Mouse (Mus musculus) intestine, embryonic 14.5 days (tissue): ENCODE data around the gene Itgb1bp2. TPM values are rescaled to one million over a fixed set of nuclear protein-coding genes. Genes with fewer than 3 reads are reported as not detected.

Source experiments
- ATAC-seq: fragments of 200-750 bp; cut with Nextera tagmentation; replicated peaks from 2 replicates; pipeline ENCODE4 v1.8.0; 2017; ENCODE audit warnings: low read depth, moderate number of reproducible peaks, moderate TSS enrichment, moderate library complexity; ENCODE audit not compliant: low FRiP score, low TSS enrichment
- DNase-seq: peaks from one replicate; pipeline ENCODE4 v3.0.0-alpha.2; 2018; ENCODE audit warnings: low spot score
- H3K27ac ChIP-seq: fragments of 300-500 bp; sonication (generic); 2 replicates; pipeline ENCODE4 v1.5.1; 2014; ENCODE audit warnings: low read depth, mild to moderate bottlenecking, control low read depth
- H3K27me3 ChIP-seq: fragments of 300-500 bp; sonication (generic); replicated peaks from 2 replicates; pipeline ENCODE4 v1.6.1; 2014; ENCODE audit warnings: low read length, control low read depth; ENCODE audit not compliant: control insufficient read depth, insufficient read depth
- H3K36me3 ChIP-seq: fragments of 300-500 bp; sonication (generic); 2 replicates; pipeline ENCODE4 v1.6.1; 2014; ENCODE audit warnings: low read length, control low read depth; ENCODE audit not compliant: control insufficient read depth, insufficient read depth
- H3K4me1 ChIP-seq: fragments of 300-500 bp; sonication (generic); replicated peaks from 2 replicates; pipeline ENCODE4 v1.6.1; 2014; ENCODE audit warnings: low read length, control low read depth, mixed read lengths; ENCODE audit not compliant: control insufficient read depth, insufficient read depth
- H3K4me2 ChIP-seq: fragments of 300-500 bp; sonication (generic); 2 replicates; pipeline ENCODE4 v1.6.1; 2014; ENCODE audit warnings: low read length
- H3K4me3 ChIP-seq: fragments of 300-500 bp; sonication (generic); 2 replicates; pipeline ENCODE4 v1.5.1; 2014; ENCODE audit warnings: low read depth, low read length, control low read depth, mixed read lengths
- H3K9ac ChIP-seq: fragments of 300-500 bp; sonication (generic); 2 replicates; pipeline ENCODE4 v1.6.1; 2014; ENCODE audit warnings: mild to moderate bottlenecking, low read length
- H3K9me3 ChIP-seq: fragments of 300-500 bp; sonication (generic); 2 replicates; pipeline ENCODE4 v1.6.1; 2016; ENCODE audit warnings: low read length, control low read depth; ENCODE audit not compliant: control insufficient read depth
- WGBS: fragments of 180-500 bp; shearing (Covaris S2); extraction: QIAGEN DNeasy Blood & Tissue Kit; methylation state at CpG from one replicate; pipeline ENCODE4 v1.1.7; 2014; 5-methylcytosine and 5-hydroxymethylcytosine counted together
- polyA plus RNA-seq: library from polyadenylated mRNA; unstranded; fragments of >200 nt; fragmentation: Nextera tagmentation; extraction: Ambion mirVana; gene quantifications from 2 replicates; pipeline ENCODE4 v1.2.1, GENCODE M21; 2014

The Itgb1bp2 gene
- 1.5 and 1.7 TPM in 2 replicates for polyA plus RNA-seq

DNA sequence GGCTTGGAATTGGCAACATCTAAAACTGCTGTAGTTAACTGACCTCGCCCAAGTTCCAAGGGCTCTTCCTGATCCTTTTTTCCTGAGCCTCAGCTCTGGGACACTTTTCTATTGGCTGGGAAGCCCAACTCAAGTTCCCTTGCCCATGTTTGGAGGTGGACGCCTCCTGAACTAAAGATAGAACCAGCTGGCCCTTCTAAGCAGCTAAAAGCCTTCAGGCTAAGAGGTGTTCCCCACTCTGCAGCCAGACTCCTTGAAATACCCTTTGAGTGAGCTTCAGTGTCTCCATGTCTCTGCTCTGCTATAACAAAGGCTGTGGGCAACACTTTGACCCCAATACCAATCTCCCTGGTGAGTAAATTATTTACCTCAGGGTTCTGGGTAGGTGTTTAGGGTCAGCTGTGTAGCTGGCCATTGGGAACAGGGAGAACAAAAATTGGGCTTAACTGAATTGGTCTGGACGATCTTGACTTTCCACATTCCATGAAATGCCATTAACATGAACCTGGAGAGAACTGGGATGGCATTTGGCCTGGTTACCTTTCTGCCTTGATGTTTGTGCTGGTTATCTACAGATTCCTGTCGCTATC, at the start of gene Itgb1bp2:
Itgb1bp2 (plus strand) TSS at position 203 of the 590 bp plus-strand sequence.
- H3K36me3 ChIP-seq, result peaks cover 53% of the 10 kb centered on the region
- H3K9ac ChIP-seq, result no peak within 1 kb of the TSS
- H3K4me3 ChIP-seq, result no peak within 1 kb of the TSS
- no peak within 1 kb of the TSS for H3K4me2 ChIP-seq
- ATAC-seq, result no peak
- no peak within 1 kb of the TSS for H3K27ac ChIP-seq
- WGBS, result 66% methylated on average over 4 of the region's 4 CpGs
- no peaks in the 10 kb centered on the region for H3K4me1 ChIP-seq
- 0 out of 2 replicates have a peak, but pooled peaks cover 7% of the 10 kb centered on the region for H3K27me3 ChIP-seq
- H3K9me3 ChIP-seq, result no peaks in the 10 kb centered on the region
- no peak for DNase-seq

DNA sequence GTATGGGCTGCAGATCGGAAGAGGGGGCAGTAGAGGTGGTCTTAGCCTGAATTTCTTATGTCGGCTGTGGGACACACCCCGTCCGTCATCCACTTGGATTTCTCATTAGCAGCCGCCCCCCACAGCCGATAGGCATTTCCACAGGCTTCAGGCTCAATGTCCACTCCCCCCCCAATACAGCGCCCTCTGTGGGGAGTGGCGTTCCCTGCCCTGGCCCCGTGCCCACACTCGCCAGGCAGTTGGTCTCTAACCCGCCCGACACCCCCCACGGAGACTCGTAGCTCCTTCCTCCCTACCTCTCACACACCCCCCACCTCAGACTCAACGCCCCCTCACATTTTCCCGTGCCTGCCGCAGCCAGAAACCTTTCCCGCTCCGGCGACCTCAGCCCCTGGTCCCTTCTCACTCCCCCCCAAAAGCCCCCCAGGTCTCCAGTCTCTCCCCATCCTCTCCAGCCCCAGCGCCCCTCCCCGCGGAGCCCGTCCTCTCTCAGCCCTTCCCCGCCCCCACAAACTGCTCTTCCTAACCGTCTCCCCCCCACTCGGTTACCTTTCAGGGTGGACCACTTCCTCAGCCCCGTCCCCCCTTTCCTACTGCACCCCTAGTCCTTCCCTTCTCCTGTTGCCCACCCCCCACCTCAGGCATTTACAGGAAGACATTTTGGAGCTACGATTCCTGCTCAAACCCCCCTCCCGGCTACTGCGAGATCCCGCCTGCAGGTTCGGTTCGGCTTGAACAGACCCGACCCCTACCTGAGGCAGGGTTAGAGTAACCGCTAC, 29.8 kb upstream of the Itgb1bp2 start:
- DNase-seq, result peak; percentile 55
- H3K9ac ChIP-seq, result peak overlapping the region; percentile 56
- H3K4me2 ChIP-seq, result peak overlapping the region; percentile 61

DNA sequence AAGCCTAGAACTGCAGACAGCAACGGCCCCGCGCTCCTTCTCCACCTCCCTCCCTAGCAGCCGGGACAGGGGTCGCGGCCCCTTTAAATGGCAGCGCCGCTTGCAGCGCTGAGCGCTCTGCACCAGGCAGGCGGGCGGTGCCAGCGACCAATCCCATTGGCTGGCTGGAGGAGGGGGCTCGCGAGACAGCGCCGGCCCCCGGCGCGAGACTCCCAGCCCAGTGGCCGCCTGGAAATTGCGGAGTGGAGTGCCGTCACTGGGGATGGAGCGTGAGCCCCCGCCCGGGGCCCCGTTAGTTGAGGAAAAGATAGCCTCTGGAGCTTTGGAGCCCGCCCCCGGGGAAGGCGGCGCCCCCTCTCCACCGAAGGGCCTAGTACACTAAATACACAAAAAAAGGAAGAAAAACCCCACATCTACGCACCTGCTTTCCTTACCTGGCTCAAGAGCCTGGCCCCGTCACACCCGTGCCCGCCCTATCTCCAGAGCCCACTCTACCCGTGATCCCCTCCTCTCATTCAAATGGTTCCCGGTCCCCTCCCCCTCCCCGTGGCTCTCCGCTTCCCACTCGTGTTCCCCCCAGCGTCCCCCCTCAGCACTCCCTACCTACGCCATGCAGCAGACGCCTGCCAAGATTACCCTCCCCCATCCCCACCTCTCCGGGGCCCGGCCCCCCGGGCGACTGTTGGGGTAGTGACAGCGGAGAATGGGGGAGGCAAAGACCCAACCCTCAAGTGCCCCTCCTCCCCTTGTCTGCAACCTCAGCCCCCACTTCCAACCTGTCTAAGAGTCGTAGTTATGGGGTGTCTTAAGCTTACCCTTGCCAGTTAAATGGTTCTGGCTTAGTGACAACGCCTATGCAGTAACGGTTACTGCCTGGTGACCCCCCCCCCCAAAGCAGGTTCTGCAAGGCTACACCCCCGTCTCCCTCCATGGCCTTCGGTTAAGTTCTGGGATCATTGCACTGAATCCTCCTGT, 28.9 kb upstream of the Itgb1bp2 start:
- peak overlapping the region; percentile 53 for H3K4me2 ChIP-seq
- peak overlapping the region; percentile 54 for H3K4me3 ChIP-seq
- no peaks in the 10 kb centered on the region for H3K9me3 ChIP-seq
- peak; percentile 96 for ATAC-seq
- H3K36me3 ChIP-seq, result peaks cover 14% of the 10 kb centered on the region
- peak overlapping the region; percentile 56 for H3K9ac ChIP-seq
- H3K4me1 ChIP-seq, result no peaks in the 10 kb centered on the region
- DNase-seq, result peak; percentile 90
- H3K27ac ChIP-seq, result peak overlapping the region; percentile 33
- H3K27me3 ChIP-seq, result no peaks in the 10 kb centered on the region
- WGBS, result 13% methylated on average over 45 of the region's 54 CpGs

More for the DNA sequence above, 29.8 kb upstream of the Itgb1bp2 start:
- WGBS, result 21% methylated on average over 30 of the region's 36 CpGs
- peaks cover 22% of the 10 kb centered on the region for H3K36me3 ChIP-seq
- ATAC-seq, result no peak; the same call in 1 of the 2 replicates
- H3K4me3 ChIP-seq, result peak overlapping the region; percentile 54
- H3K27ac ChIP-seq, result peak overlapping the region; percentile 12; the same call in 1 of the 2 replicates
- no peaks in the 10 kb centered on the region for H3K9me3 ChIP-seq
- no peaks in the 10 kb centered on the region for H3K27me3 ChIP-seq
- no peaks in the 10 kb centered on the region for H3K4me1 ChIP-seq

DNA sequence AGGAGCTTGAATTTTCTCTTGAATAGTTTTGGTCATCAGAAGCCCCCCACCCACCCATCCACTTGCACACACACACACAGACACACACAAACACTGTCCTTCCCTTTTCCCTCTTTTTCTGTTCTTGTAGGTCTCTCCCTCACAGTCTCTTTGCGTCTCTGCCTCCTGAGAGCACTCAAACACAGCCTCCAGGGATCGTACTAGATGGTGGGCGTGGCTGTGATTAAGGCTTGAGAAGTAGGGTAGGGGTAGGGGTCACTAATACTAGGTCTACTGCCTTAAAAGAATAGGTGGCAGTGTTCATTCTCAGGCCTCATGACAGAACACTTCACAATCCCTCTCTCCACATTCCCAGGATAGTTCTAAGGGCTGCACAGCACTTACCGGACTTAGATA, 28.2 kb upstream of the Itgb1bp2 start, which contains the start of gene Zmym3:
Zmym3 (minus strand) TSS at position 150 of the 396 bp plus-strand sequence.
- Histone ChIP-seq H3K4me3 (peak within 1 kb of the TSS; percentile 54), H3K27me3 (no peaks in the 10 kb centered on the region), H3K4me2 (peak within 1 kb of the TSS; percentile 53), H3K9me3 (no peaks in the 10 kb centered on the region), H3K9ac (peak within 1 kb of the TSS; percentile 56), H3K4me1 (no peaks in the 10 kb centered on the region), H3K27ac (peak within 1 kb of the TSS; percentile 33), H3K36me3 (peaks cover 9% of the 10 kb centered on the region; the same call in 1 of the 2 replicates)
- DNase-seq (no peak), ATAC-seq (no peak)
- 24% methylated on average over 4 of the region's 4 CpGs for WGBS

GRCm38 (mm10) chrX:101423462-101423861, 25.4 kb upstream of the Itgb1bp2 start:
- ATAC-seq (no peak), DNase-seq (no peak)
- Histone ChIP-seq H3K9me3 (no peaks in the 10 kb centered on the region), H3K4me3 (no peak overlapping the region), H3K4me1 (no peaks in the 10 kb centered on the region), H3K27ac (no peak overlapping the region), H3K27me3 (0 out of 2 replicates have a peak, but pooled peaks cover 3% of the 10 kb centered on the region), H3K4me2 (no peak overlapping the region), H3K9ac (no peak overlapping the region), H3K36me3 (no peaks in the 10 kb centered on the region)
- 61% methylated on average over 2 of the region's 2 CpGs for WGBS

GRCm38 (mm10) chrX:101427774-101428173, 21.1 kb upstream of the Itgb1bp2 start:
- Histone ChIP-seq H3K9me3 (no peaks in the 10 kb centered on the region), H3K4me1 (no peaks in the 10 kb centered on the region), H3K27ac (no peak overlapping the region), H3K36me3 (peaks cover 8% of the 10 kb centered on the region; the same call in 1 of the 2 replicates), H3K4me3 (no peak overlapping the region), H3K4me2 (no peak overlapping the region), H3K27me3 (peaks cover 5% of the 10 kb centered on the region; the same call in 1 of the 2 replicates), H3K9ac (no peak overlapping the region)
- DNase-seq, result no peak
- 15% methylated on average over 1 of the region's 1 CpGs for WGBS
- ATAC-seq, result no peak

DNA sequence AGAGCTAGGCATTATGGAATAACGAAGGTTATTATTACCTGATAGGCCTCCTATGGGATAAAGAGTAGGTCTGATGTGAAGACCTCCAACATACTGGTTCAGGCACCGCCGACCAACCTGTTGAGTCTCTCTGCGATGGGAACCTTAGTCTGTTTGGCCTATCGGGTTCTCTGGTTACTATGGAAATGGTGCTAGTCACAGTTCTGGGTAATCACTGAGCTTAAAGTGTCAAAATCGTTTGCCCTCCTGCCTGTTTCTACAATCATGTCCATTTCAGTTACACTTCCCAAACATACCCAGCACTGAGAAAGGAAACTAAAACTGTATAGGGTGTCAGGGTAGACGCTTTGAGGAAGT, 20.1 kb upstream of the Itgb1bp2 start:
- peak overlapping the region; percentile 46 for H3K4me3 ChIP-seq
- H3K9me3 ChIP-seq, result no peaks in the 10 kb centered on the region
- peaks cover 5% of the 10 kb centered on the region; the same call in 1 of the 2 replicates for H3K27me3 ChIP-seq
- peaks cover 14% of the 10 kb centered on the region; the same call in 1 of the 2 replicates for H3K36me3 ChIP-seq
- peak overlapping the region; percentile 48 for H3K4me2 ChIP-seq
- H3K27ac ChIP-seq, result peak overlapping the region; percentile 95
- WGBS, result 23% methylated on average over 7 of the region's 7 CpGs
- peak overlapping the region; percentile 42 for H3K9ac ChIP-seq
- ATAC-seq (no peak), DNase-seq (no peak)
- no peaks in the 10 kb centered on the region for H3K4me1 ChIP-seq
